Mouse (Mus musculus) cortical plate, adult 2 months (tissue): ENCODE data around the gene Exoc3l4. TPM values are rescaled to one million over a fixed set of nuclear protein-coding genes. Genes with fewer than 3 reads are reported as not detected.

Source experiments
- H3K27ac ChIP-seq: fragments of 200-500 bp; 2 replicates; pipeline ENCODE4 v1.5.1; 2012; ENCODE audit warnings: low read length, control low read depth, inconsistent platforms; ENCODE audit not compliant: insufficient read depth
- H3K4me1 ChIP-seq: fragments of 200-500 bp; 2 replicates; pipeline ENCODE4 v1.6.1; 2011; ENCODE audit warnings: low read length; ENCODE audit not compliant: control insufficient read depth, insufficient read depth
- H3K4me3 ChIP-seq: fragments of 200-500 bp; 2 replicates; pipeline ENCODE4 v1.5.1; 2011; ENCODE audit warnings: mild to moderate bottlenecking, low read length, control low read depth; ENCODE audit not compliant: insufficient read depth
- CTCF ChIP-seq: fragments of 200-500 bp; IDR thresholded peaks from 2 replicates; pipeline ENCODE4 v1.5.1; 2011; ENCODE audit warnings: mild to moderate bottlenecking, control low read depth, low read length; ENCODE audit not compliant: insufficient read depth; ENCODE audit errors: extremely low read depth
- POLR2A ChIP-seq: fragments of 200-500 bp; IDR thresholded peaks from 2 replicates; pipeline ENCODE4 v1.6.1; 2011; ENCODE audit warnings: mild to moderate bottlenecking, low read length, control low read depth; ENCODE audit not compliant: insufficient read depth; ENCODE audit errors: extremely low read depth
- polyA plus RNA-seq: library from polyadenylated mRNA; depleted of rRNA; stranded (reverse); fragments of >200 nt; gene quantifications from 2 replicates; pipeline ENCODE4 v1.2.3, GENCODE M21; 2012

Exoc3l4 gene
- polyA plus RNA-seq, 1 experiment: 2.5 TPM

DNA sequence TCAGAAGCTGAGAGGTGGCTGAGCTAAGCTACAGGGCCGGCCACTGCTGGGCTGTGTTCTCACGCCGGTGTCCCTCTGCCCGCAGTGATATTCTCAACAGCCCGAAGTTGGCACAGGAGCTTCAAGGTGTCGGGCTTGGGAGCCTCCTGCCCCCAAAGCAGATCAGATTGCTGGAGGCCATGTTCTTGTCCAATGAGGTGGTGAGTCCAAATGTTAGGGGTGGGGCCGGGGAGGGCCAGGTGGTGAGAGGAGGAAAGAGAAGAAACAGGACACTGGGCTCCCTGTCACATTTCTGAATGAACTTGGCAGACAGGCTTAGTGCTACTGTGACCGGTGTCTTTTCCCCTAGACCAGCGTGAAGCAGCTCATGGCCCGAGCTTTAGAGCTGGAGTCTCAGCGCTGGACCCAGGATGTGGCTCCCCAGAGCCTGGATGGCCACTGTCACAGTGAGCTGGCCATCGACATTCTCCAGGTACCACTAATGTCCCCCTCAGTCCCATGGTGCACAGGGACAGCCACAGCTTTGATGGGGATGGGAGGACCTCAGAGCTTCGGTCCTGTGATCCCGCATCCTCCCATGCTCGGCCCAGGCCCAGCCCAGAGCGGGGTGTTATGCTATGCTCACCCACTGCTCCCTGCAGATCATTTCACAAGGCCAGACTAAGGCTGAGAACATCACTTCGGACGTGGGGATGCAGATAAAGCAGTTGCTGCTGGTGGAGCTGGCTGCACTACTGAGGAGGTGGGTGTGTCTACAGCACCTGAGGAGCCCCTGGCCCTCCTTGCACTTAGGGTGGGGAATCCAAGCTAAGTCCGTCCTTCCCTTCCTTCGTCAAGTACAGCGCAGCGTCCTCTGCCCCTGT lies 31.3 kb downstream of the Exoc3l4 start:
- TF ChIP-seq CTCF (no peak), POLR2A (no peak)
- Histone ChIP-seq H3K4me3 (no peak overlapping the region), H3K27ac (no peak overlapping the region), H3K4me1 (peaks cover 2% of the 10 kb centered on the region; the same call in 1 of the 2 replicates)

DNA sequence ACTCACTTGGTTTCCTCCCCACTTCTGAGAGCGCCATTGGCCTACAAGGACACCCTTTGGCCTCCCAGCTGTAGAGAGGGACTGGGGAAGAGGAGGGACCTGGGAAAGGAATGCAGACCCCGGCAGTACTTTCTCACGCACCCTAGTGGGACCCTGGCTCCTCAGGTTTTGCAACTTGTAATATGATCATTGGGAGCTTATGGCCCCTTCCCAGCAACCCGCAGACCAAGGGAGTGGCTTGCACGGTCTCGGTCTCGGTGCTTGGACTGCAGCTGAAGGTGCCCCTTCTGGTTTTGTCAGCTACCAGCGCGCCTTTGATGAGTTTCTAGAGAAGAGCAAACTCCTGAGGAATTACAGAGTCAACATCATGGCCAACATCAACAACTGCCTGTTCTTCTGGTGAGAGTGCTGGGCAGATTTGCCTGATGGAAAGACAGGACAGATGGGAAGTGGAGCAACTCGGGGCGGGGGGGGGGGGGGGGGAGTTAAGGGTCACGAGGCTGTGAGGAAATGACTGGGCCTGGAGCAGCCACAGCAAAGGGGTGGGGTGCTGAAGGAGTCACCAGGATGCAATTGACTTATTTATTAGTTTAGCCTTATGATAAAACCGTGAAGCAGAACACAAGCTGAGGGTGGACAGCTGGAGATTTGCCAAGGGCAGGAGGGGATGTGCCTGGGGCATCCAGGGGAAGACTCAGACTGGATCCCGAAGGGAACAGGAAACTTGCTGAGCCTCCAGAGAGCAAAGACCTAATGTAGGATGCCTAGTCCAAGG lies 32.3 kb downstream of the Exoc3l4 start:
- Histone ChIP-seq H3K4me3 (no peak overlapping the region), H3K27ac (no peak overlapping the region), H3K4me1 (peaks cover 2% of the 10 kb centered on the region; the same call in 1 of the 2 replicates)
- TF ChIP-seq CTCF: no peak
- TF ChIP-seq POLR2A: no peak

DNA sequence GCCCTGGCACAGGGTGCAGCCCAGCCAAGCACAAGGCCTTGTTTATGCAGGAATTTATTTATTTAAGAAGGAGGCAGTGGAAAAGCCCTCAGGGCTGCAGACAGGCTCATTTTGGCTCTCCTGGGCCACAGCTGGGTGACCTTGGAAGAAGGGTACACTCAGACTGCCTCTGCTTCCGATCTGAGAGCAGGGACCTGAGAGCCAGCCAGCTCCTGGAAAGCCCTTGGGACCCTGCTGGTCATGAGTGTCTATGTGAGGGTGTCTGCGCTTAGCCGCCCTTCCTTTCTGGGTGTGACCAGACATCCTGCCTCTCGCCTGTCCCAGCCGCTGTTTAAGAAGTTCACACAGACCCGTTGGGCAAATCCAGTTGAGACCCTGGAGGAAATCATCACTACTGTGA lies 33.5 kb downstream of the Exoc3l4 start:
- no peak for TF ChIP-seq CTCF
- TF ChIP-seq POLR2A: no peak
- Histone ChIP-seq H3K4me3 (no peak overlapping the region), H3K27ac (no peak overlapping the region), H3K4me1 (peaks cover 2% of the 10 kb centered on the region; the same call in 1 of the 2 replicates)

DNA sequence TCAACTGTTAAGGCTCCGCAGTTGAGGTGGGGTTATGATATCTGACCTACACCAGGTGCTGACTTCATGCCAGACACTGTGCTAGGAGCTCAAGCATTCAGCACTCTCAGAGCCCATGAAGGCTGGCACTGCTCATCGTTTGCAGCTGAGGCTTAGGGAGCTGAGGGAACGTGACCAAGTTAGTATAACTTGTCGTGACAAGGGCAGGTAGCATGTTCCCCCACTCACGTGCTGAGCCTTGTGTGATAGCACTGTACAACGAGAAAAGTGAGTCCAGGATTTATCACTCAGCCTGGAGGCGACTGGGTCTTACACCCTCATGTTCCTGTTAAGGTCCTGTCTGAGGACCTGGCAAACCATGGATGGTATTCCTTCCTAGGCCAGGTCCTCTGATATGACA lies 34.7 kb downstream of the Exoc3l4 start:
- Histone ChIP-seq H3K4me1 (peaks cover 2% of the 10 kb centered on the region; the same call in 1 of the 2 replicates), H3K27ac (no peak overlapping the region), H3K4me3 (no peak overlapping the region)
- TF ChIP-seq CTCF (no peak), POLR2A (no peak)

DNA sequence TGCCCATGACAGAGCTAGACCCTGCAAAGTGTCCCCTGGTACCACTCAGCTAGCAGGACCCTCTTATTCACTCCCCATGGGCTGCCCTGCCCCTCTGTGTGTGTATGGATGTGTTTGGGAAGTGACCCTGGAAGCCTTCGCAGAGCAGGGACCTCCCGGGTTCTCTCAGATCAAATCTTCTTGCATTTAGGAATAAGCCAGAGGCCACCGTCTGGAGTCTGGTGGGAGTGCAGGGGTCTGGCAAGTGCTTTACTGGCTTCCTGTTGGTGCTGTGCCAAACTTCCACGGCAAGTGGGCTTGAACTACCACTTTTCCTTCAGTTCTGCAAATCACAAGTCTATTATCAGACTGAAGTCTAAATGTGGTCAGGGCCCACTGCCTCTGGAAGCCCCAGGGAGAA lies 37.2 kb downstream of the Exoc3l4 start:
- Histone ChIP-seq H3K4me1 (peaks cover 2% of the 10 kb centered on the region; the same call in 1 of the 2 replicates), H3K27ac (no peak overlapping the region), H3K4me3 (no peak overlapping the region)
- TF ChIP-seq CTCF: no peak
- no peak for TF ChIP-seq POLR2A

DNA sequence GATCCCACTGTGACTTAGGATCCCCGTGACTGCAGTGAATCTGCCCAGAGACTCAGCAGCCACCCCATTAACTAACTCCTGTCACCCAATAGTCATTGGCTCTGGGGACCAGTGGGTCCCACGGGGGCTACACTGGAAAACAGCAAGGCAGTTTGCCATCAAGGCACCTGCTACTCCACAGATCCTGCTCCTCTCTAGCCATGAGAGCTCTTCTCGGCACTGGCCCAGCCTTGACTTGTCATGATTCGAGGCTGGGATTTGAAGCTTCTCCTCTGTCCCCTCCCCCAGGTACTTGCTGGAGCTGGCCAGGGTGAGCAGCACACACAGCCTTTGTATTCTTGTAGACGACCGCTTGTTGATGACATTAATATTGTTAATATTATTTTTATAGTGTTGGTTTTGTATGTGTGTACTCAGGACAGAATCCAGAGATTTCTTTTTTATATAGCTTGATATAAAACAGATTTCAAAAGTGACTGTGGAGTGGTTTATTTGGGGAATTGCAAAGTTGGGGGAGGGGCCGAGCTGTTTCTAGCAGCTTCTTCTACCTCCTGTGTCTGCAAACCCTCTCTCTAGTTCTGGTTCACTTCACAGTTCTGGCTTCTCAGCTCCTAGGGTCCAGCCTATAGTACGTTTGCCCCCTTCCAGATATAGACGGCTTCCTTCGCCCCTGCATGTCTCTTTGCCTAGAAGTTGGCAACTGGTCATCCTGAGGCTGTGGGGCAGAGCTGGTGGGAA lies 37.9 kb downstream of the Exoc3l4 start:
- no peak overlapping the region for H3K4me3 ChIP-seq
- H3K4me1 ChIP-seq: peaks cover 2% of the 10 kb centered on the region; the same call in 1 of the 2 replicates
- TF ChIP-seq CTCF (no peak), POLR2A (no peak)
- H3K27ac ChIP-seq: no peak overlapping the region

DNA sequence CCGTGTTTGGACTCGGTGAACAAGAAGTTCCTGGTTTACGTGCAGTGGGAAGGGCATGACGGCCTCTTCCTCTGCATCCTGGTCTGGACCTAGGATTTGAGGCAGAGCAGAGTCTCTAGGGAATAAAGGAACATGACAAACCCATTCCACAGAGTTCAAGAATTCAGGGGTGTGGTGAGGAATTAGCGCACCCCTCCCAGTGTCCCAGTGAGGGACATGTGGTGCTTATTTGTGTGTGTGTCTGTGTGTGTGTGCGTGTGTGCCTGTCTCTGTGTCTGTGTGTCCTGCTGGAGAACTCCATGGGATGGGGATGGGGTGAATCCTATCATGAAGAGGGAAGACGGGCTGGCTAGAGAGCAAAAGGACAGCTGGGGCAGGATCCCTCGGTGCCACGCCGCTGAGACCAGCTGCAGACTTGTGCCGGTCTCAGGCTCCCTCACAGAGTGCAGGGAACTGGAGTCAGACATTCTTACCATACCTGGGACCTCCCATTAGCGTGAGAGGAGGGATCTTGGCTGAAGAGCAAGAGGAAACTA lies 38.6 kb downstream of the Exoc3l4 start:
- H3K4me1 ChIP-seq: peaks cover 2% of the 10 kb centered on the region; the same call in 1 of the 2 replicates
- H3K27ac ChIP-seq: no peak overlapping the region
- TF ChIP-seq POLR2A (no peak), CTCF (no peak)
- no peak overlapping the region for H3K4me3 ChIP-seq

DNA sequence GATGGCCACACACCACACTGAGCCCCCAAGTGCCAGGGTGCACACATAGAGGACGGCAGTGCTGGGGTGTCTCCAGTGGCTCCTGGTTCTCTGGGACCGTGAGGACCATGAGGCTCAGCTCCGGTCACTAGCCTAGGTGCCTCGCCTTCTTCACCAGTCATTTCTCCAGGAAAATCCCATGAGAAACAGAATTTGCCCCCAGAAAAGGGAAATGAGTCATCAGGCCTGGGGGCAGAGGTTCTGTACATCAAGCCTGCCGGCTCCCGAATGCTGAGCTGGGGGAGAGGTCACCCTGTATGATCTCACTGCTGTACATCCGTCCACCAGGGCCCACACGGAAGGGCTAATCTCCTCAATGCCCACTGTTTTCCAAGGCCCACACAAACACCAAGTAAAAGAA lies 39.0 kb downstream of the Exoc3l4 start:
- TF ChIP-seq CTCF (no peak), POLR2A (no peak)
- Histone ChIP-seq H3K4me3 (no peak overlapping the region), H3K27ac (no peak overlapping the region), H3K4me1 (no peaks in the 10 kb centered on the region)

DNA sequence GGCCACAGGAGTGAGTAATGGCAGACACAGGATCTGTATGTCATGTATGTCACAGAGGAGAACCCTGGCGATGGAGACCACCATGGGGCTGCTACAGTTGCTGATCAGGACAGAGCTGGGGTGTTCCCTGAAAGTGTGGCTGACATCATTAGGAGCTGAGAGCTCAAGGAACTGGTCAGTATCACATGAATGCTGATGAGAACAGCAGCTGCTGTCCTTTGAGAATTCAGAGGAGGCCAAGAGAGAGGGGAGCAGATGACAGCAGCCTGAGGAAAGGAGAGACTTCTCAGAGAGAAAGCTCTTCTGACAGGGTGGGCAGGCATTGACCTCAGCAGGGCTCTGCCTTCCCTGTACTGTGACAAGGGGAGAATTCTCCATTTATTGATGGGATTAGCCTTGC lies 40.9 kb downstream of the Exoc3l4 start:
- Histone ChIP-seq H3K4me3 (no peak overlapping the region), H3K27ac (no peak overlapping the region), H3K4me1 (no peaks in the 10 kb centered on the region)
- TF ChIP-seq CTCF (no peak), POLR2A (no peak)
